Mouse (Mus musculus): Measurements from ENCODE around the gene Lrig3.

Gene Lrig3

GRCm38 (mm10) chr10:125966481-125967251 is 698 bp downstream of the Lrig3 start:
- DNase-seq, result peak; percentile 27 to 45

- DNase-seq, result no peak
Measured at GRCm38 (mm10) chr10:125967436-125968160, 1.6 kb downstream of the Lrig3 start.

DNA sequence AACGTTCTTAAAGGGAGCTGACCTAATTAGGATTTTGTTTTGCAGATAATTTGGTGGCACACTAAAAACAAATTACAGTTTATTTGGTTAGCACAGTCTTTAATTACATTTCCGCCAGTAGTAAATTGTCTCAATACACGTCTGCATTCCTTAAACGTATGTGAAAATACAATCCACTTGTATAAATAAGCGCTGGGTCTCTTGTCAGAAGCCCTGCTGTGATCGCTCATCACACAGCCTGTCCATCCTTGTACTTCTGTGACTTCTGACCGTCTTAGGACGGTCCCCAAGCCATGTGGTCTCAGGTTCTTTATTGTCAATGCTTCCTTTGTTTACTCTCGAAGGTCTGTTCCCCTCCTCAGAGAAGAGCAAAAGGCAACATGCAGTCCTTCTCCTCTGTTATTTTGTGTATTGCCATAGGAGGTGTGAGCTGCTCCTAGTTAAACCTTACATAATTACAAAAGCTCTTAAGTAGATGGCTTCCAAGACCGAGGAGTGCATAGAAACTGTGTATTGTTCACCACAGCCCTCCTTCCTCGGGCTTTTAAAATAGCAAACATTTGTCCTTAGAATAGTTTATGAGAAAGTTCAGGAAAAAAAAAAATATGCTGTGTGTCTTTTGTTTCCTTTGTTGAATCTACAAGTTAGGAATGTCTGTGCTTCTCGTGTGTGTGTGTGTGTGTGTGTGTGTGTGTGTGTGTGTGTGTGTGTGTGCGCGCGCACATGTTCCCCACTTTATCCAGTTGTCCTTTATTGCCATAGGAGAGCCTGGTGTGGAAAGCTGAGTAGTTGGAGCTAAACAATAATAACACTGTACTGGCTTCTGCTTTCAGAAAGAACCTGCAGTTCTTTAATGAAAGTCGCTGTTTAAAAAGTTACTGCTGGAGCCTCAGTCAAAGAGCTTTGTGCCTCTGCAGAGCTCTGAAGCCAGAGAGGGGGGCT is 2.5 kb downstream of the Lrig3 start:
- peak; percentile 12 to 25 for DNase-seq

DNA sequence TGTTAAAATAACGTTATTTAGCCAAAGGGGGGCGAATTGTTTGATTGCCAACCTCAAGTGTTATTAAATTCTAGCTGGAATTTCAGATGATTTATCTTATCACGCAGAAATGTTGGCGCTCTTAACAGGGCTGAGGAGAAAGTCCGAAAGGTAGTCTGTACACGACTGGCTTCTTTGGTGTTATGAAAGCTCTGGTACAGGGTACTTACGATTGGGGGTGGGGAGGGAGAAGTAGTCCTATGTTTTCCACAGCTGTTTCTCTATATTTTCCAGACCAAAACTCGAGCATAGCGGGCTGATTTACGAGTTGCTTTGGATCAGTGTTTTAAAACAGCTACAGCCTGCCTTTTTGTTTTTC is 3.1 kb downstream of the Lrig3 start:
- peak; percentile 38 to 67 for DNase-seq

GRCm38 (mm10) chr10:125970031-125970430 is 4.1 kb downstream of the Lrig3 start:
- no peak for DNase-seq

GRCm38 (mm10) chr10:125970500-125970899 is 4.5 kb downstream of the Lrig3 start:
- peak; percentile 33 to 40 for DNase-seq

DNA sequence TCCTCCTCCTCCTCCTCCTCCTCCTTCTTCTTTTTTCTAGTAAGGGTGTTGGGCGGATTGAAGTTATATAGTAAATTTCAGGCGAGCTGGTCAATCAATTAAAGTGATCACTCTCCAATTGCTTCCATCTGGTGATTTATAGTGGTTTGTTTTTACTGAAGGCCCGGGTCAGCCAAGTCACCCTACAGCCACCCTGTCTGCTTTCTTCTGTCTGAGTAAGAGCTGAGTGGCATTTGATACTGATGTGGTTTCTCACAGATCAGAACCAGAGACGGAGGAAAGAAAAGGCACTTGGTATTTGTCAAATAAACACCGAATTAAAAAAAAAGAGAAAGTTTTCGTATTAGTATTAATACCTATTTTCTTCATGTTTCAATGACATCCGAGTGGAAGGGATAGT is 7.8 kb downstream of the Lrig3 start:
- DNase-seq, result no peak

DNA sequence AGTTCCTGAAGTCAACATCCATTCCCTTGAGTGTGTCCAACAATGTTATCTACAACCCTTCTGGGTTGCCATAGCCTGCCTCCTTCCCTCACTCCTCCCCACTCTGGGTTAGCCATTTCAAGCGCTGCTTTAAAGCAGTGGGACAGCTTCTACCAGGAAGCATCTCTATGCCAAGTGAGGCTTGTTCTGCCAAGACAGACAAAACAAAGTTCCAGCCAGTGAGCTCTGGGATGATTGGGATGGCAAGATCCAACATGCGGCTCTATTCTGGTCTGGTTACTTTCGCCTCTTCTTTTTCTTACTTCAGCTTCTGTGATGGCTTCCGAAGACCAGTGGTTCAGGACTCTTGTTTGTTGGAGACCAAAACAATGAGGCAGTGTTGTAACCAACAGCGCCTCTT is 16.0 kb downstream of the Lrig3 start:
- DNase-seq, result no peak

GRCm38 (mm10) chr10:125984473-125985035 is 18.6 kb downstream of the Lrig3 start:
- no peak for DNase-seq

GRCm38 (mm10) chr10:125985795-125986194 is 19.8 kb downstream of the Lrig3 start:
- DNase-seq, result no peak

GRCm38 (mm10) chr10:125986443-125986842 is 20.5 kb downstream of the Lrig3 start:
- peak; percentile 38 to 42 for DNase-seq

DNA sequence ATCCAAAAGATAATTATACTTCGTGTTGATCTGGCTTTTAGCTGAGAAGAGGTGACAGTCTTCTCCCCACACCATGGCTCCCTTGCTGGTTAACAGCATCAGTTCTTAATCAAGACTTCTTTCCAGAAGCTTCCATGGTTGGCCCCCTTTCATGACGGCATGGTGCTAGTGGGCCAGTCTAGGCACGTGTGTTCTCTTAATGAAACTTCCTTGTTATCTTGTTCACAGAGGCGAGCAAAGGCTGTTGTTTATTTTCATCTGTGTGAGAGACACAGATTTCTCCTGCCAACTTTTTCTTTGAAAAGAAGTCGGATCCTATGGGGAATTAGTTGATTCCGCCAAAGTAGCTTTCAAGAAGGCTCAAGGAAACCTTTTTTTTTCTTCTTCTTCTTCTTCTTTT is 21.3 kb downstream of the Lrig3 start:
- no peak for DNase-seq

DNA sequence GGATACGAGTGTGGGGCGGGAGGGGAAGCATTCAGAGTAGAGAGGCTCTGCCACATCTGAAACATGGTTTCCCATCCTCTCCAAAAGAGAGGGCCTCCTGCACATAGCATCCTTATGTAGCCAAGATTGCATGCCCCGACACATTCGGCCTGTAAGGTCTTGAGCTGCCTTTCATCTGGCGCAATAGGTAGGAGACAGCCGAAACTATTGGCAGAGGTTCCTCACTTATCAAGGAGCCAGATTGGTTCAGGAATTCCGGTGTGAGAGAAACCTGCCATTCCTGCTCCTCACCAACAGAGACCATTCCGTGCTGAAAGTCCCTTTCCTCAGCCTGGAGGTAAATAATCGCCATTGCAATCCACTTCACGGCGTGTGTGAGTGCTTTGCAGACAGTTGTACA is 22.1 kb downstream of the Lrig3 start:
- no peak for DNase-seq

DNA sequence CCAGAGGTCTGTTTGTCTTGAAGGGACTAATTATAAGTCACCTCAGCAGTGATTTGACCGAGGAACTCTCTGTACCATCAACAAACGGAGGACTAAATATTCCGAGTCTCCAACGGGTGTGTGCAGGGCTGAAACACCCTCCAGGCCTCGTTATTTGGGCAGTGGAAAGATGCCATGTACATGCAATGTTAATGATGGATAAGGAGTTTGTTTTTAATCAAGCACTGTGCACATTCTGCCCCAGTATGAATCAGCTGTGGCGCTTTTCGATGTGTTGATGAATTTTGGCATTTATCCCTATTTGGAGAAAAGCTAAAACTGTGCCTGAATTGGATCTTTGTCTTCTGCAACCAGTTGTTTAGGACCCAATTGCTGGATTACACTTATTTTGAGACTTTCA is 23.9 kb downstream of the Lrig3 start:
- DNase-seq, result peak in 1 of 2 experiments; percentile 15

DNA sequence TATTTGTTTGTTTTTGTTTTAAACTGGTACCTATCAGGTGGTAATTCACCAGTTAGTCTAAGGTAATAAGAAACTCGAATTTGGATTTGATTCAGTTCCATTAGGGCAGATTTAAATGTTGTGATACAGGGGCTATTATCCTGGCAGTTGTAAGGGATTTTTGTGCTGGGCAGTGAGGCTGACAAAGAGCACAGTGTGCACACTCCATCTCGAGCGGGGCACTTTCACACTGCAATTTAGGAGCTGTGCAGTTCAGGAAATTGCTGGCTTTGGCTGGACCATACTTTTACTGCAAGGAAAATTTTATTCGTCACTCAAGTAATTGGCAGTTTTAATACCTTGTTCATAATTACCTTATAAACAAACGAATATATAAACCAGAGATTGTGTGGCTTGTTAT is 24.4 kb downstream of the Lrig3 start:
- DNase-seq, result peak in 1 of 2 experiments; percentile 18

GRCm38 (mm10) chr10:125991819-125992218 is 25.9 kb downstream of the Lrig3 start:
- DNase-seq, result no peak

GRCm38 (mm10) chr10:125994855-125995254 is 28.9 kb downstream of the Lrig3 start:
- peak; percentile 59 to 67 for DNase-seq

- DNase-seq, result no peak
Measured at GRCm38 (mm10) chr10:125995701-125996100, 29.7 kb downstream of the Lrig3 start.

GRCm38 (mm10) chr10:125996989-125997388 is 31.0 kb downstream of the Lrig3 start:
- peak; percentile 52 to 57 for DNase-seq

GRCm38 (mm10) chr10:125999561-125999960 is 33.6 kb downstream of the Lrig3 start:
- no peak for DNase-seq

DNA sequence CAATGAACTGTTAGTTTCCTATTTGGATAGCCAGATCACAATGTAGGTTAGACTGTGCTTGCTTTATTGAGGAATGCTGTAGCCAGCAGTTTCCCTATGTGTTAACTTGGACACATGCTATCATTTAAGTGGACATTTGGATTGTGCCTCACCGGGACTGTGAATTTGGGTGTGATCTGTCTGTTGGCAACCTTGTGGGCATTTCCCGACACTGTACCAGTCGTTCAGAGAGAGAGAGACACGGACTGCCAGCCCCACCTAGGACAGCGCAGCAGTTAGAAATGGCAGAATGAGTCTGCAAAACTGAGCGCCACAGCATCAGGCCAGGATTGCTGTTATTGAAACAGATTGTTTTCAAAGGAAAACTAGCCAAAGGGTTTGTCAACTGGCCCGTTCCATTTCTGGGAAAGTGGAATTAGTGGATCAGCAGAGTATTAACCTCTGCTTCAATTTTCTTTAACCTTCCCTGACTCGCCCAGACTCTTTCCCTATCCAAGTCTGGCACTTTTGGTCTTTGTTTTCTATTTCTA is 35.0 kb downstream of the Lrig3 start:
- no peak for DNase-seq

DNA sequence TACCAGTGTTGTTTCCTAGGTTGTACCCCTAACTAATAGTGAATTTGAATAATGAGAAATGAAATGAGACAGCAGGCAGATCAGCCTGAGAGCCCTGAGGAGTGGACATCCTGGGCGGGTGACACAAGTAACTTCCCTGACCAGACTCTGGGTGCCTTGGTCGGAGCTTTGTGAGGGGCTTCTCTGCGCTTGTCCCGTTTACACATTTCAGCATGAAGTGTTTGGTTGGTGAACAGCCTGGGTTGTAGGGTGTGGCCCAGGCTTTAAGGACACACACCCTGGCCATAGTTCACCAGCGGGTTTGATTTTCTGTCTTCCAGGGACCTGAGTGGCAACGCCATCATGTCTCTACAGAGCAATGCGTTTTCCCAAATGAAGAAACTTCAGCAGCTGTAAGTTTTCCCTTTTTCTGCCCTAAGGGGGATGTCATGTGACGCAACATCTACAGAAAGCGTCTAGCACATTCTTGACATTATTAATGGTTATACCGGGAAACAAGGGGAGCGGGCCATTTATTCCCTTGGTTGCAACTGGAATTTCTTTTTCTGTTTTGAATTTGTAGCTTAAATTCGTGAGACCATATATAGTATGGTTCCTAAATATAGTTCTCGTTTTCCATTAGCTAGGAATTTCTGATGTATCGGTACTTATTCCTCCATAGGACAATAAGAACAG is 36.2 kb downstream of the Lrig3 start:
- DNase-seq, result no peak

Data from kidney, postnatal 36 days (tissue).